Mouse (Mus musculus) midbrain, embryonic 13.5 days (tissue): ENCODE results near the gene Olfr131. TPM values are rescaled to one million over a fixed set of nuclear protein-coding genes. Genes with fewer than 3 reads are reported as not detected.
"Not testable (repeated sequence)": the region's sequence is repeated elsewhere in the genome, so short reads cannot be mapped to it uniquely, and the experiment has no call there.

ENCODE experiments used
- ATAC-seq: fragments of 200-750 bp; cut with Nextera tagmentation; 2 replicates; pipeline ENCODE4 v1.8.0; 2017; ENCODE audit warnings: mild to moderate bottlenecking, moderate TSS enrichment, moderate library complexity
- H3K27ac ChIP-seq: fragments of 300-500 bp; sonication (generic); 2 replicates; pipeline ENCODE4 v1.5.1; 2015; ENCODE audit warnings: inconsistent platforms, mild to moderate bottlenecking, moderate library complexity
- H3K27me3 ChIP-seq: fragments of 300-500 bp; sonication (generic); 2 replicates; pipeline ENCODE4 v1.6.1; 2015; ENCODE audit warnings: mild to moderate bottlenecking, inconsistent platforms
- H3K36me3 ChIP-seq: fragments of 300-500 bp; sonication (generic); 2 replicates; pipeline ENCODE4 v1.6.1; 2015; ENCODE audit warnings: mild to moderate bottlenecking, inconsistent platforms
- H3K4me1 ChIP-seq: fragments of 300-500 bp; sonication (generic); replicated peaks from 2 replicates; pipeline ENCODE4 v1.6.1; 2015; ENCODE audit warnings: inconsistent platforms
- H3K4me2 ChIP-seq: fragments of 300-500 bp; sonication (generic); replicated peaks from 2 replicates; pipeline ENCODE4 v1.6.1; 2015; ENCODE audit warnings: moderate library complexity, mild to moderate bottlenecking, inconsistent platforms
- H3K4me3 ChIP-seq: fragments of 300-500 bp; sonication (generic); replicated peaks from 2 replicates; pipeline ENCODE4 v1.5.1; 2015; ENCODE audit warnings: mild to moderate bottlenecking, inconsistent platforms
- H3K9ac ChIP-seq: fragments of 300-500 bp; sonication (generic); replicated peaks from 2 replicates; pipeline ENCODE4 v1.6.1; 2015; ENCODE audit warnings: mild to moderate bottlenecking, inconsistent platforms
- H3K9me3 ChIP-seq: fragments of 300-500 bp; sonication (generic); 2 replicates; pipeline ENCODE4 v1.6.1; 2016; ENCODE audit warnings: mild to moderate bottlenecking, inconsistent platforms
- WGBS: fragments of 180-500 bp; shearing (Covaris S2); methylation state at CpG from one replicate; pipeline ENCODE4 v1.1.7; 2015; 5-methylcytosine and 5-hydroxymethylcytosine counted together
- polyA plus RNA-seq: library from polyadenylated mRNA; unstranded; fragments of >200 nt; fragmentation: Nextera tagmentation; extraction: Ambion mirVana; gene quantifications from 2 replicates; pipeline ENCODE4 v1.2.1, GENCODE M21; 2015

Olfr131 gene
- not detected in 2 replicates for polyA plus RNA-seq

GRCm38 (mm10) chr17:38088593-38088992 lies at the start of gene Olfr131:
Gene Olfr131, minus strand, starts transcription at chr17:38088693.
- Histone ChIP-seq H3K9me3 (no peaks in the 10 kb centered on the region), H3K27ac (no peak within 1 kb of the TSS), H3K36me3 (no peaks in the 10 kb centered on the region), H3K4me3 (no peak within 1 kb of the TSS), H3K4me2 (no peak within 1 kb of the TSS), H3K4me1 (no peaks in the 10 kb centered on the region), H3K27me3 (no peaks in the 10 kb centered on the region), H3K9ac (no peak within 1 kb of the TSS)
- no peak for ATAC-seq

DNA sequence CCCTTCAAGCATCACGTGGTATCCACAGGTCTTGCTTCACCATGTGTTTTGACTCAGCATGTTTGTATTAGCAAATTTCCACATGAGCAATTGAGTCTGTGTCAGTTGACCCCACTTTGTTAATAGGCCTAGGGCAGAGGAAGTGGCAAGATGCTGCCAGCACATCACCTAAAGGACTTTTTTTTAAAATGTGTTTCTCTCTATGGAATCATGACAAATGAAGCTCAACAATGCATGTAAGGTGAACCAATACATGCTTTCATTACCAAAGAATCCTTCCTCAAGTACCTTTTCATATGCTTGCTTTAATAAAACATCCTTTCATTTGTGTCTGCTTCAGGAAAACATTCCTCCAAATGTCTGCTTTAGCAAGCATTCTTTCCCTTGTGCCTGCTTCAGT lies 45.9 kb upstream of the Olfr131 start, which contains the start of gene Olfr132:
TSS of gene Olfr132 (minus strand) at position 101 of the 400 bp plus-strand sequence.
- Histone ChIP-seq H3K27ac (no peak within 1 kb of the TSS), H3K4me3 (no peak within 1 kb of the TSS), H3K4me2 (no peak within 1 kb of the TSS), H3K36me3 (no peaks in the 10 kb centered on the region), H3K9me3 (no peaks in the 10 kb centered on the region), H3K27me3 (no peaks in the 10 kb centered on the region), H3K9ac (no peak within 1 kb of the TSS), H3K4me1 (no peaks in the 10 kb centered on the region)
- ATAC-seq, result no peak
- WGBS, result 72% methylated on average over 1 of the region's 1 CpGs

- H3K36me3 ChIP-seq, H3K9me3 ChIP-seq, ATAC-seq, H3K4me1 ChIP-seq, H3K27me3 ChIP-seq, H3K27ac ChIP-seq, H3K4me3 ChIP-seq, H3K4me2 ChIP-seq, H3K9ac ChIP-seq: not testable (repeated sequence)
- 64% methylated on average over 3 of the region's 3 CpGs for whole genome bisulfite sequencing
Observed at GRCm38 (mm10) chr17:38125371-38125770, 36.9 kb upstream of the Olfr131 start.

DNA sequence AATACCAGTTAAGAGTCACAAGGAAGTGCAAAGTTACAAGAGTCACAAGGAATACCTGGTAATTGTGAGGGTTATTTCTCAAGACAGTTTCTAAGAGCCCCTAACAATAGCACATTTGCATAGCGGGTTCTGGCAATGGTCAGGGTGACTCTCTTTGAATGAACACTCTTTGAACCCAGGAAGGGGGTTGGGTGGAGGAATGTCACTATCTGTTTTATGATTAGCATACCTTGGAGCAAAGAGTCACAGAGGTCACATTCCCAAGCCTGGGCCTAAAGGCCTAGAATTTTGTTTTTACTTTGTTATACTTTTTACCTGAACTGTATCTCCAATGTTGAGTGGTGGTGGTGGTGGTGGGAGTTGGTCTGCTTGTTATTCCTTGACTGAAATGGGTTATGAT lies 35.7 kb upstream of the Olfr131 start:
- H3K9me3 ChIP-seq, ATAC-seq, H3K36me3 ChIP-seq, H3K4me1 ChIP-seq, H3K4me2 ChIP-seq, H3K27me3 ChIP-seq, H3K27ac ChIP-seq, H3K9ac ChIP-seq, H3K4me3 ChIP-seq: not testable (repeated sequence)
- 96% methylated on average over 1 of the region's 1 CpGs for WGBS

DNA sequence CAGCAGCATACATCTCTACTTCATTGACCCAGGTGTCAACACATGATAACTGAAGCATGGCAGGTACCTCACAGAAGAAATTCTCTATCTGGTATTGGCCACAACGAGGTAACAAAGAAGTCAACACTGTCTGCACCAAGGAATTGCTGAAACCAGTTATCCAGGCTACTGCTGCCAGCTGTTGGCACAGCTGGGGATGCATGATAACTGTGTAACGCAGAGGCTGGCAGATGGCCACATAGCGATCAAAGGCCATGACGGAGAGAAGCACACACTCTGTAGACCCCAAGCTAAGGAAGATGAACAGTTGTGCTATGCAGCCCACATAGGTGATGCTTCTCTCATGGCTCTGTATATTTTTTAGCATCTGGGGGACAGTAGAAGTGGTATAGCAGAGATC lies 6.1 kb downstream of the Olfr131 start:
- H3K36me3 ChIP-seq, result no peaks in the 10 kb centered on the region
- H3K27ac ChIP-seq, result no peak overlapping the region
- H3K4me3 ChIP-seq, result no peak overlapping the region
- H3K9ac ChIP-seq, result no peak overlapping the region
- H3K27me3 ChIP-seq, result no peaks in the 10 kb centered on the region
- no peaks in the 10 kb centered on the region for H3K4me1 ChIP-seq
- peaks cover 5% of the 10 kb centered on the region; the same call in 1 of the 2 replicates for H3K9me3 ChIP-seq
- WGBS, result 87% methylated on average over 4 of the region's 4 CpGs
- no peak for ATAC-seq
- no peak overlapping the region for H3K4me2 ChIP-seq

DNA sequence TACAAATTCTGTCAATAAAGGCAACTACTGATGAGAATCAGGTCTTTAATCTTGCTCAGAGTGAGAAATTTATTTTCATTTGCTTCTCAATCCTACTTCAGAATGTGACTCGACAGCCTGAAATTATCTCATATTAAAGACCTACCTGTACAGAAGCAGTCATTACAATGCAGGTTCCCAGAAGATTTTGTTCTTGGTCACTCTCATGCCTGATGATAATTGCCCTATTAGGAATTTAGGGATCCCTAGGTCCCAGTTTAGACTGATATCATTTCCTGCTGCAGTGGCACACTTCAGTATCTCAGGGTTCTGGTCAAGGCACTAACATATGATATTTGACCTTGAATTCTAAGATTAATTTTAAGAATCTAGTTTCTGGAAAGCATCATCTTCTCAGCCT lies 24.9 kb downstream of the Olfr131 start, which contains the start of gene Olfr130:
TSS of gene Olfr130 (plus strand) at position 301 of the 400 bp plus-strand sequence.
- H3K4me2 ChIP-seq, result no peak within 1 kb of the TSS
- H3K36me3 ChIP-seq, result no peaks in the 10 kb centered on the region
- 94% methylated on average over 1 of the region's 1 CpGs for WGBS
- H3K9me3 ChIP-seq, result no peaks in the 10 kb centered on the region
- ATAC-seq, result no peak
- no peak within 1 kb of the TSS for H3K27ac ChIP-seq
- H3K27me3 ChIP-seq, result no peaks in the 10 kb centered on the region
- H3K9ac ChIP-seq, result no peak within 1 kb of the TSS
- H3K4me1 ChIP-seq, result no peaks in the 10 kb centered on the region
- no peak within 1 kb of the TSS for H3K4me3 ChIP-seq

GRCm38 (mm10) chr17:38059979-38060378 lies 28.5 kb downstream of the Olfr131 start, which contains the start of gene Olfr129:
Gene Olfr129, minus strand, starts transcription at chr17:38060079.
- no peak within 1 kb of the TSS for H3K4me3 ChIP-seq
- no peaks in the 10 kb centered on the region for H3K27me3 ChIP-seq
- H3K36me3 ChIP-seq, result no peaks in the 10 kb centered on the region
- no peaks in the 10 kb centered on the region for H3K4me1 ChIP-seq
- no peak for ATAC-seq
- no peak within 1 kb of the TSS for H3K27ac ChIP-seq
- H3K4me2 ChIP-seq, result no peak within 1 kb of the TSS
- no peak within 1 kb of the TSS for H3K9ac ChIP-seq
- WGBS, result 69% methylated on average over 1 of the region's 1 CpGs
- H3K9me3 ChIP-seq, result no peaks in the 10 kb centered on the region

Other genes with a start within 250 kb of the Olfr131 start
- gene Olfr126, start 241.2 kb downstream of the Olfr131 start, polyA plus RNA-seq, result not detected in 2 replicates
- not detected in 2 replicates for gene Olfr127, start 188.3 kb downstream of the Olfr131 start, polyA plus RNA-seq
- not detected in 2 replicates for gene Olfr128, start 168.1 kb downstream of the Olfr131 start, polyA plus RNA-seq
- not detected in 2 replicates for gene Olfr761, start 135.6 kb downstream of the Olfr131 start, polyA plus RNA-seq
- gene Olfr129, start 28.6 kb downstream of the Olfr131 start, polyA plus RNA-seq, result not detected in 2 replicates
- gene Olfr130, start 24.8 kb downstream of the Olfr131 start, polyA plus RNA-seq, result not detected in 2 replicates
- not detected in 2 replicates for gene Olfr132, start 45.8 kb upstream of the Olfr131 start, polyA plus RNA-seq
- not detected in 2 replicates for gene Olfr133, start 56.6 kb upstream of the Olfr131 start, polyA plus RNA-seq
- not detected in 2 replicates for gene Olfr134, start 82.7 kb upstream of the Olfr131 start, polyA plus RNA-seq
- gene Olfr135, start 115.6 kb upstream of the Olfr131 start, polyA plus RNA-seq, result not detected in 2 replicates
- not detected in 2 replicates for gene Olfr138, start 172.3 kb upstream of the Olfr131 start, polyA plus RNA-seq
- gene Olfr137, start 218.9 kb upstream of the Olfr131 start, polyA plus RNA-seq, result not detected in 2 replicates
- gene Olfr136, start 241.1 kb upstream of the Olfr131 start, polyA plus RNA-seq, result not detected in 2 replicates